Mouse (Mus musculus): ENCODE measurements at regions not wholly inside any gene's neighbourhood (a gene's known extent, or its start where the extent isn't known, plus 50 kb on each side); places are given as distances from the start of the nearest gene placed in this dataset.
"Not testable (repeated sequence)": the region's sequence is repeated elsewhere in the genome, so short reads cannot be mapped to it uniquely, and the experiment has no call there.

- no peak for ATAC-seq (replicated peaks in 1 of 2; ENCODE audit: insufficient read depth in 1 of 2, low FRiP score in 2 of 2, low TSS enrichment in 1 of 2, low read depth in 1 of 2, poor library complexity in 2 of 2, severe bottlenecking in 2 of 2)
These were observed 1478.4 kb upstream of the Gm7489 start for GRCm38 (mm10) chr15:52406156-52406885.

GRCm38 (mm10) chr15:52412869-52413771 lies 1471.6 kb upstream of the Gm7489 start:
- no peak for ATAC-seq (replicated peaks in 1 of 2; ENCODE audit: insufficient read depth in 1 of 2, low FRiP score in 2 of 2, low TSS enrichment in 1 of 2, low read depth in 1 of 2, poor library complexity in 2 of 2, severe bottlenecking in 2 of 2)

- ATAC-seq (replicated peaks in 1 of 2; ENCODE audit: insufficient read depth in 1 of 2, low FRiP score in 2 of 2, low TSS enrichment in 1 of 2, low read depth in 1 of 2, poor library complexity in 2 of 2, severe bottlenecking in 2 of 2), result no peak
These were observed 1458.7 kb upstream of the Gm7489 start for GRCm38 (mm10) chr15:52425976-52426375.

GRCm38 (mm10) chr15:52430491-52431158 lies 1454.1 kb upstream of the Gm7489 start:
- ATAC-seq (replicated peaks in 1 of 2; ENCODE audit: insufficient read depth in 1 of 2, low FRiP score in 2 of 2, low TSS enrichment in 1 of 2, low read depth in 1 of 2, poor library complexity in 2 of 2, severe bottlenecking in 2 of 2), result no peak

GRCm38 (mm10) chr15:52433639-52434038 lies 1451.1 kb upstream of the Gm7489 start:
- no peak for ATAC-seq (replicated peaks in 1 of 2; ENCODE audit: insufficient read depth in 1 of 2, low FRiP score in 2 of 2, low TSS enrichment in 1 of 2, low read depth in 1 of 2, poor library complexity in 2 of 2, severe bottlenecking in 2 of 2)

- ATAC-seq (replicated peaks in 1 of 2; ENCODE audit: insufficient read depth in 1 of 2, low FRiP score in 2 of 2, low TSS enrichment in 1 of 2, low read depth in 1 of 2, poor library complexity in 2 of 2, severe bottlenecking in 2 of 2), result no peak
These were observed 1446.3 kb upstream of the Gm7489 start for GRCm38 (mm10) chr15:52438403-52438802.

- peak; percentile 84 to 87 for ATAC-seq (replicated peaks in 1 of 2; ENCODE audit: insufficient read depth in 1 of 2, low FRiP score in 2 of 2, low TSS enrichment in 1 of 2, low read depth in 1 of 2, poor library complexity in 2 of 2, severe bottlenecking in 2 of 2)
These were observed 1425.9 kb upstream of the Gm7489 start for GRCm38 (mm10) chr15:52458782-52459181.

- ATAC-seq (replicated peaks in 1 of 2; ENCODE audit: insufficient read depth in 1 of 2, low FRiP score in 2 of 2, low TSS enrichment in 1 of 2, low read depth in 1 of 2, poor library complexity in 2 of 2, severe bottlenecking in 2 of 2), result no peak
These were observed 1425.4 kb upstream of the Gm7489 start for GRCm38 (mm10) chr15:52459315-52459714.

- no peak for ATAC-seq (replicated peaks in 1 of 2; ENCODE audit: insufficient read depth in 1 of 2, low FRiP score in 2 of 2, low TSS enrichment in 1 of 2, low read depth in 1 of 2, poor library complexity in 2 of 2, severe bottlenecking in 2 of 2)
These were observed 1420.2 kb upstream of the Gm7489 start for GRCm38 (mm10) chr15:52464226-52465138.

- ATAC-seq (replicated peaks in 1 of 2; ENCODE audit: insufficient read depth in 1 of 2, low FRiP score in 2 of 2, low TSS enrichment in 1 of 2, low read depth in 1 of 2, poor library complexity in 2 of 2, severe bottlenecking in 2 of 2), result not testable (repeated sequence)
These were observed 1406.6 kb upstream of the Gm7489 start for GRCm38 (mm10) chr15:52478124-52478523.

- no peak for ATAC-seq (replicated peaks in 1 of 2; ENCODE audit: insufficient read depth in 1 of 2, low FRiP score in 2 of 2, low TSS enrichment in 1 of 2, low read depth in 1 of 2, poor library complexity in 2 of 2, severe bottlenecking in 2 of 2)
These were observed 1403.9 kb upstream of the Gm7489 start for GRCm38 (mm10) chr15:52480834-52481233.

GRCm38 (mm10) chr15:52483598-52484165 lies 1401.0 kb upstream of the Gm7489 start:
- ATAC-seq (replicated peaks in 1 of 2; ENCODE audit: insufficient read depth in 1 of 2, low FRiP score in 2 of 2, low TSS enrichment in 1 of 2, low read depth in 1 of 2, poor library complexity in 2 of 2, severe bottlenecking in 2 of 2), result no peak

- ATAC-seq (replicated peaks in 1 of 2; ENCODE audit: insufficient read depth in 1 of 2, low FRiP score in 2 of 2, low TSS enrichment in 1 of 2, low read depth in 1 of 2, poor library complexity in 2 of 2, severe bottlenecking in 2 of 2), result no peak
These were observed 1400.4 kb upstream of the Gm7489 start for GRCm38 (mm10) chr15:52484276-52484675.

- ATAC-seq (replicated peaks in 1 of 2; ENCODE audit: insufficient read depth in 1 of 2, low FRiP score in 2 of 2, low TSS enrichment in 1 of 2, low read depth in 1 of 2, poor library complexity in 2 of 2, severe bottlenecking in 2 of 2), result peak; percentile 61 to 63
These were observed 1379.4 kb upstream of the Gm7489 start for GRCm38 (mm10) chr15:52505278-52505831.

- ATAC-seq (replicated peaks in 1 of 2; ENCODE audit: insufficient read depth in 1 of 2, low FRiP score in 2 of 2, low TSS enrichment in 1 of 2, low read depth in 1 of 2, poor library complexity in 2 of 2, severe bottlenecking in 2 of 2), result peak in 1 of 2 experiments; percentile 66; a peak in 2 of 4 replicates
These were observed 1377.8 kb upstream of the Gm7489 start for GRCm38 (mm10) chr15:52506930-52507329.

GRCm38 (mm10) chr15:52508609-52509008 lies 1376.1 kb upstream of the Gm7489 start:
- ATAC-seq (replicated peaks in 1 of 2; ENCODE audit: insufficient read depth in 1 of 2, low FRiP score in 2 of 2, low TSS enrichment in 1 of 2, low read depth in 1 of 2, poor library complexity in 2 of 2, severe bottlenecking in 2 of 2), result no peak

All from hematopoietic stem cell, adult 5-6 weeks (primary cell).